Mouse (Mus musculus): Measurements from ENCODE around the gene Usp25.

The Usp25 gene

DNA sequence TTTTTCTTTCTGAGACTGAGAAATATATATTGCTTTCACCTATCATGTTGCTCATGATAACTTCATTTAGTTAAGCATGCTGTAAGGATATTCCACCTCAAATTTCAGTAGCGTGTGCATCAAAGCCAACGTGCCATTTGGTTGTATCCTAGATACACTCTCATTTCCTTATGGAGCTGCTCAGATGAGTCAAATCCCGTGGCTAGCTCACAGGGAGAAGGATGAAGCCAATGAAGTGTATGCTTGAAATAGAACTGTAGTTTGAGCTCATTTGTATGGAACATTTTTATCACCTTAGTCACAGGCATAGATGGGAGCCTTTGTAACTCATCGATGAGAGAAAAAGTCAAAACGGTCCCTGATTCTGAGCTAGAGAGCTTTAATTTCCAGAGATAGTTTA lies 20.8 kb downstream of the Usp25 start:
- DNase-seq (ENCODE audit: low read depth in 2 of 2, low spot score in 2 of 2), result no peak

- no peak for DNase-seq (ENCODE audit: low read depth in 2 of 2, low spot score in 2 of 2)
Observed at GRCm38 (mm10) chr16:77034751-77035150, 21.2 kb downstream of the Usp25 start.

DNA sequence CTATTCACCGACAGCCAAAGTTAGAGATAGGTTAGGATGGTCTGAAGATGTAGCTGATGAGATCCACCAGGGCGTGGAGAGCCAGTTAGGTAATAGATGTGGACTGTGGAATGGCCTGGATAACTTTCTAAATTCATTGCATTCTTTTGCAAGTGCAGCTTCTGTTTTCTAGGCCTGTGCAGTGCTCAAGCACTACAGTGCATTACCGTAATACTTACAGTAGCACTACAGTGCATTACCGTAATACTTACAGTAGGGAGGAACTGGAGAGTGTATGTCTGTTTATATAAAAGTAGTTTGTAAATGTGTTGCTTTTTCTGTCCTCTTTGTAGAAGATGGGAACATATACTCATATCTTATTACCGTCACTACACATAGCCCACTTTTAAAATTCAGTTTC lies 28.1 kb downstream of the Usp25 start:
- no peak for DNase-seq (ENCODE audit: low read depth in 2 of 2, low spot score in 2 of 2)

DNA sequence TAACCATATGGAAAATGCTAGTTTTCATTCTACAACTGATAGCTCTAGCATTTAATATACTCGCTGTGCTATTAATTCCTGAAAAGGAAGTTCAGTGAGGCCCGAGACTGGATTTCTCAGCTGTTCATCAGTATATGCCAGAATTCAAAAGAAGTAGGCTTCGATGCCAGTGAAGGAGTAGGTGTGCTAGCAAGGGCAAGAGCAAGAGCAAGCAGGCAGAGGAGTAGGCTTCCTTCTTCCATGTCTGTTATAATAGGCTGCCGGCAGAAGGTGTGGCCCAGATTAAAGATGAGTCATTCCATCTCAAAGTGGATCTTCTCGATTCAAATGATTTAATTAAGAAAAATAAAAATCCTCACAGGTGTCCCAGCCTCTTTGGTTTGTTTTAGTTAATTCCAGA lies 30.0 kb downstream of the Usp25 start:
- DNase-seq (ENCODE audit: low read depth in 2 of 2, low spot score in 2 of 2), result no peak

GRCm38 (mm10) chr16:77054184-77054583 lies 40.7 kb downstream of the Usp25 start:
- no peak for DNase-seq (ENCODE audit: low read depth in 2 of 2, low spot score in 2 of 2)

- no peak for DNase-seq (ENCODE audit: low read depth in 2 of 2, low spot score in 2 of 2)
Observed at GRCm38 (mm10) chr16:77055519-77056159, 42.1 kb downstream of the Usp25 start.

GRCm38 (mm10) chr16:77056160-77056520 lies 42.6 kb downstream of the Usp25 start:
- DNase-seq (ENCODE audit: low read depth in 2 of 2, low spot score in 2 of 2), result no peak

GRCm38 (mm10) chr16:77058567-77058966 lies 45.1 kb downstream of the Usp25 start:
- no peak for DNase-seq (ENCODE audit: low read depth in 2 of 2, low spot score in 2 of 2)

- DNase-seq (ENCODE audit: low read depth in 2 of 2, low spot score in 2 of 2), result peak; percentile 66 to 71
Observed at GRCm38 (mm10) chr16:77060166-77060565, 46.7 kb downstream of the Usp25 start.

GRCm38 (mm10) chr16:77063916-77064315 lies 50.4 kb downstream of the Usp25 start:
- DNase-seq (ENCODE audit: low read depth in 2 of 2, low spot score in 2 of 2), result no peak

DNA sequence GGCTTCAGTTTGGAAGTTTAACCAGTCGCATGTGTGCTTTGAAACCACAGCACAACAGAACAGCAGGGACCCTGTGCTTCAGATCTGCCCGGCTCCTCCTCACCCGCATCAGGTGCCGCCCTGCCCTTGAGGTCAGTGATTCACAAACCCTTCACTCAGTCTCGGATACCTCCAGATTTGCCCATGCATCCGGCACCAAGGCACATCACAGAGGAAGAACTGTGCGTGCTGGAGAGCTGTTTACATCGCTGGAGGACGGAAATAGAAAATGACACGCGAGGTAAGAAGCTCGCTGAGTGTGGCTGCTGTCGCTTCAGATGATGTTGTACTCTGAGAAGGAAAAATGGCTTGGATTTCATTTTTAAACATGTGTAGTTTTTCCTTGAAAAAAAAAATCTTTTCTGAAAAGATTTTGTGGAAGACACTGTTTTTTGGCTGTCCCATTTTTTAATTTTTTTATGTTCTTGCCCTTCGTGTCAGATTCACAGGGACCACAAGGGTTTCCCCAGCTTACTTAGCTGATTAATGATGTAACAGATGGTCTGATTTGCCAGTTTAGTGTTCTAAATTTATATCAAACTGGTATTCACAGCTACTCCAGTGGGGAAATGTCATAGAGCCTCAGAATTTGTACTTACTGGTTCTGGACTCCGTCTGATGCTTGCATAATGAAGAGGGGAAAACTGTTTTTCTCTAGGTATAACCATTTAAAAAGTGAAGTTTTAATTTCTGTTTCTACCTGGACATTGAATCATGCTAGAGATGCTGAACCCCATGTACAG lies 63.6 kb downstream of the Usp25 start:
- DNase-seq (ENCODE audit: low read depth in 2 of 2, low spot score in 2 of 2), result no peak

DNA sequence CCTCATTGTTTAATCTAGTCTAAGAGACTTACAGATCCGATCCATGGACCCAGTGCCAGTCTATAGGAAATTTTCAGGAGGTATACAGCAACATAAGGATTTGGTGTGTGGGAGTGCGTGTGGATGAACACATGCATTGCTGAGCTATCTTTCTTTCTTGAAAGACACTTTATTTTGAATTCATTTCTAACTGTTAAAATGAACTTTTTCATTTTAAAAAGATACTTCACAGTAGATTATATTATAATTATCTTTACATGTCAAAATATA lies 64.2 kb downstream of the Usp25 start:
- DNase-seq (ENCODE audit: low read depth in 2 of 2, low spot score in 2 of 2), result no peak

DNA sequence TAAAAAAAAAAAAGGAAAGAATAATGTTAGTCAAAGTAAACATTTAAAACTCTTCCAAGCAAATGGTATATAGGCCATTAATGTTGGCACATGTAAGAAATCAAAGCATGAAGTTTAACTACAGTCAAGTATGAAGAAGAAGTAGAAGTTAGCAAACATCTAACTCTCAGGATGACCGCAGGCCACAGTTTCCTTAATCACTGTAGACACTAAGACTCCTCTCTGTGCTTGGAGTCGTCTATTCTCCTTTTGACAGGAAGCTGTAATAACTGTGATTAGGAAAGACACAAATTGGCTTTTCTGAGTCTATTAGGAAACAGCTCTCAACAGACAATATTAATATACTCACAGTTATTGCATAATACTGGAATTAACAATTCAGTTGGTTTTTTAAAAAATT lies 70.6 kb downstream of the Usp25 start:
- DNase-seq (ENCODE audit: low read depth in 2 of 2, low spot score in 2 of 2), result no peak

GRCm38 (mm10) chr16:77089806-77090205 lies 76.3 kb downstream of the Usp25 start:
- DNase-seq (ENCODE audit: low read depth in 2 of 2, low spot score in 2 of 2), result no peak

GRCm38 (mm10) chr16:77093526-77093925 lies 80.0 kb downstream of the Usp25 start:
- DNase-seq (ENCODE audit: low read depth in 2 of 2, low spot score in 2 of 2), result no peak

DNA sequence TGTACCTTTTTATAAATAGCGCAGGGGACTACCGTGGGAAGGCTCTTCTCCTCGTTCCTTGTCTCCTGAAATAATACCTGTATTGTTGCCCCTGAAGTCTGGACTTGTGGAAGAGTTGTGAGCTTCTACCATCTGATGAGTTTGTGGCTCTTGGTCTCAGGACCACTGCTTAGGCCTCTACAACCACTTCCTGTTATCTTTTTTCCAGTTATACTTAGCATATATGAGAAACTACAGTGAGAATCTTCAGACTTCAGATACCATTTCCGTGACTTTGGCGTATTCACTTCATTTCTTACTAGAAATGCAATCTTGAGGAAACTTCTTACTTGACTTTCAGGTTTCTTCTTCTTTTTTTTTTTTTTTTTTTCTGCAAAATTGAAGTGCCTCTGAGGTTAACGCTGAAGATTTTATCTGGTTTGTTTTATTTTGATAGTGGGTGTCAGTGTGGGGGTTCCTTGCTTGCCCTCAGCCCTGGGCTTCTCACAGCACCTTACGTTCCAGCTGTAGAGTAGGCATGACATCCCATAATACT lies 81.6 kb downstream of the Usp25 start:
- no peak for DNase-seq (ENCODE audit: low read depth in 2 of 2, low spot score in 2 of 2)

GRCm38 (mm10) chr16:77099018-77099869 lies 85.7 kb downstream of the Usp25 start:
- DNase-seq (ENCODE audit: low read depth in 2 of 2, low spot score in 2 of 2), result peak; percentile 32 to 40

- no peak for DNase-seq (ENCODE audit: low read depth in 2 of 2, low spot score in 2 of 2)
Observed at GRCm38 (mm10) chr16:77103637-77104264, 90.2 kb downstream of the Usp25 start.

- no peak for DNase-seq (ENCODE audit: low read depth in 2 of 2, low spot score in 2 of 2)
Observed at GRCm38 (mm10) chr16:77111268-77111667, 97.8 kb downstream of the Usp25 start.

- no peak for DNase-seq (ENCODE audit: low read depth in 2 of 2, low spot score in 2 of 2)
Observed at GRCm38 (mm10) chr16:77125908-77126307, 112.4 kb downstream of the Usp25 start.

- no peak for DNase-seq (ENCODE audit: low read depth in 2 of 2, low spot score in 2 of 2)
Observed at GRCm38 (mm10) chr16:77128683-77129082, 115.2 kb downstream of the Usp25 start.
